Mouse (Mus musculus): ENCODE results near the gene Ppp1r15a. TPM values are rescaled to one million over a fixed set of nuclear protein-coding genes. Genes with fewer than 3 reads are reported as not detected.

Gene Ppp1r15a
- polyA plus RNA-seq (2015; fragmentation: Illumina TruSeq; extraction: RNeasy Lipid Tissue Mini Kit (QIAGEN cat#74804); ENCODE audit: insufficient read depth, low read depth, low replicate concordance), result 14.2 TPM

GRCm38 (mm10) chr7:45525809-45526473 lies at the start of gene Ppp1r15a, which contains the start of gene Plekha4:
Gene Ppp1r15a (minus strand): TSS chr7:45526268.
Gene Plekha4 (plus strand): TSS chr7:45526330.

GRCm38 (mm10) chr7:45570103-45570741 lies 44.2 kb upstream of the Ppp1r15a start, which contains the start of gene Bcat2:
Gene Bcat2 (plus strand): TSS chr7:45570153.

GRCm38 (mm10) chr7:45554744-45555143 lies 28.7 kb upstream of the Ppp1r15a start, which contains the start of gene Hsd17b14:
Gene Hsd17b14 (plus strand): TSS chr7:45554893.

GRCm38 (mm10) chr7:45509912-45510787 lies 15.9 kb downstream of the Ppp1r15a start, which contains the start of gene Nucb1:
Gene Nucb1 (minus strand): TSS chr7:45510406.

GRCm38 (mm10) chr7:45488293-45489204 lies 37.5 kb downstream of the Ppp1r15a start, which contains the start of gene Dhdh:
Gene Dhdh (minus strand): TSS chr7:45488805.

GRCm38 (mm10) chr7:45486761-45487415 lies 39.2 kb downstream of the Ppp1r15a start, which contains the start of gene Gm45808:
Gene Gm45808 (minus strand): TSS chr7:45486811.

GRCm38 (mm10) chr7:45481374-45481927 lies 44.6 kb downstream of the Ppp1r15a start, which contains the start of gene Tulp2:
Gene Tulp2 (plus strand): TSS chr7:45481877.

Other genes starting within 250 kb of the Ppp1r15a start
- gene Slc6a21, start 248.8 kb downstream of the Ppp1r15a start, polyA plus RNA-seq (2015; fragmentation: Illumina TruSeq; extraction: RNeasy Lipid Tissue Mini Kit (QIAGEN cat#74804); ENCODE audit: insufficient read depth, low read depth, low replicate concordance), result not detected
- gene Trpm4, start 192.5 kb downstream of the Ppp1r15a start, polyA plus RNA-seq (2015; fragmentation: Illumina TruSeq; extraction: RNeasy Lipid Tissue Mini Kit (QIAGEN cat#74804); ENCODE audit: insufficient read depth, low read depth, low replicate concordance), result 15.2 TPM
- gene Hrc, start 191.0 kb downstream of the Ppp1r15a start, polyA plus RNA-seq (2015; fragmentation: Illumina TruSeq; extraction: RNeasy Lipid Tissue Mini Kit (QIAGEN cat#74804); ENCODE audit: insufficient read depth, low read depth, low replicate concordance), result 0.89 TPM
- 0.92 TPM for gene Ppfia3, start 159.2 kb downstream of the Ppp1r15a start, polyA plus RNA-seq (2015; fragmentation: Illumina TruSeq; extraction: RNeasy Lipid Tissue Mini Kit (QIAGEN cat#74804); ENCODE audit: insufficient read depth, low read depth, low replicate concordance)
- 4.4 TPM for gene Lin7b, start 155.7 kb downstream of the Ppp1r15a start, polyA plus RNA-seq (2015; fragmentation: Illumina TruSeq; extraction: RNeasy Lipid Tissue Mini Kit (QIAGEN cat#74804); ENCODE audit: insufficient read depth, low read depth, low replicate concordance)
- 230 TPM for gene Snrnp70, start 130.5 kb downstream of the Ppp1r15a start, polyA plus RNA-seq (2015; fragmentation: Illumina TruSeq; extraction: RNeasy Lipid Tissue Mini Kit (QIAGEN cat#74804); ENCODE audit: insufficient read depth, low read depth, low replicate concordance)
- gene Kcna7, start 120.6 kb downstream of the Ppp1r15a start, polyA plus RNA-seq (2015; fragmentation: Illumina TruSeq; extraction: RNeasy Lipid Tissue Mini Kit (QIAGEN cat#74804); ENCODE audit: insufficient read depth, low read depth, low replicate concordance), result not detected
- not detected for gene Ntf5, start 112.6 kb downstream of the Ppp1r15a start, polyA plus RNA-seq (2015; fragmentation: Illumina TruSeq; extraction: RNeasy Lipid Tissue Mini Kit (QIAGEN cat#74804); ENCODE audit: insufficient read depth, low read depth, low replicate concordance)
- gene Lhb, start 105.4 kb downstream of the Ppp1r15a start, polyA plus RNA-seq (2015; fragmentation: Illumina TruSeq; extraction: RNeasy Lipid Tissue Mini Kit (QIAGEN cat#74804); ENCODE audit: insufficient read depth, low read depth, low replicate concordance), result not detected
- gene Gys1, start 91.4 kb downstream of the Ppp1r15a start, polyA plus RNA-seq (2015; fragmentation: Illumina TruSeq; extraction: RNeasy Lipid Tissue Mini Kit (QIAGEN cat#74804); ENCODE audit: insufficient read depth, low read depth, low replicate concordance), result 3.9 TPM
- 11.0 TPM for gene Ruvbl2, start 88.2 kb downstream of the Ppp1r15a start, polyA plus RNA-seq (2015; fragmentation: Illumina TruSeq; extraction: RNeasy Lipid Tissue Mini Kit (QIAGEN cat#74804); ENCODE audit: insufficient read depth, low read depth, low replicate concordance)
- 893 TPM for gene Ftl1, start 66.4 kb downstream of the Ppp1r15a start, polyA plus RNA-seq (2015; fragmentation: Illumina TruSeq; extraction: RNeasy Lipid Tissue Mini Kit (QIAGEN cat#74804); ENCODE audit: insufficient read depth, low read depth, low replicate concordance)
- gene Bax, start 59.4 kb downstream of the Ppp1r15a start, polyA plus RNA-seq (2015; fragmentation: Illumina TruSeq; extraction: RNeasy Lipid Tissue Mini Kit (QIAGEN cat#74804); ENCODE audit: insufficient read depth, low read depth, low replicate concordance), result 42.0 TPM
- 1.5 TPM for gene Tulp2, start 44.4 kb downstream of the Ppp1r15a start, polyA plus RNA-seq (2015; fragmentation: Illumina TruSeq; extraction: RNeasy Lipid Tissue Mini Kit (QIAGEN cat#74804); ENCODE audit: insufficient read depth, low read depth, low replicate concordance)
- gene Gm45808, start 39.5 kb downstream of the Ppp1r15a start, polyA plus RNA-seq (2015; fragmentation: Illumina TruSeq; extraction: RNeasy Lipid Tissue Mini Kit (QIAGEN cat#74804); ENCODE audit: insufficient read depth, low read depth, low replicate concordance), result not detected
- 2.1 TPM for gene Dhdh, start 37.5 kb downstream of the Ppp1r15a start, polyA plus RNA-seq (2015; fragmentation: Illumina TruSeq; extraction: RNeasy Lipid Tissue Mini Kit (QIAGEN cat#74804); ENCODE audit: insufficient read depth, low read depth, low replicate concordance)
- 43.0 TPM for gene Nucb1, start 15.9 kb downstream of the Ppp1r15a start, polyA plus RNA-seq (2015; fragmentation: Illumina TruSeq; extraction: RNeasy Lipid Tissue Mini Kit (QIAGEN cat#74804); ENCODE audit: insufficient read depth, low read depth, low replicate concordance)
- gene Plekha4, start 62 bp upstream of the Ppp1r15a start, polyA plus RNA-seq (2015; fragmentation: Illumina TruSeq; extraction: RNeasy Lipid Tissue Mini Kit (QIAGEN cat#74804); ENCODE audit: insufficient read depth, low read depth, low replicate concordance), result 3.5 TPM
- gene Hsd17b14, start 28.6 kb upstream of the Ppp1r15a start, polyA plus RNA-seq (2015; fragmentation: Illumina TruSeq; extraction: RNeasy Lipid Tissue Mini Kit (QIAGEN cat#74804); ENCODE audit: insufficient read depth, low read depth, low replicate concordance), result not detected
- gene Bcat2, start 43.9 kb upstream of the Ppp1r15a start, polyA plus RNA-seq (2015; fragmentation: Illumina TruSeq; extraction: RNeasy Lipid Tissue Mini Kit (QIAGEN cat#74804); ENCODE audit: insufficient read depth, low read depth, low replicate concordance), result 127 TPM
- gene Fgf21, start 89.2 kb upstream of the Ppp1r15a start, polyA plus RNA-seq (2015; fragmentation: Illumina TruSeq; extraction: RNeasy Lipid Tissue Mini Kit (QIAGEN cat#74804); ENCODE audit: insufficient read depth, low read depth, low replicate concordance), result 41.8 TPM
- 4.9 TPM for gene Fut1, start 91.0 kb upstream of the Ppp1r15a start, polyA plus RNA-seq (2015; fragmentation: Illumina TruSeq; extraction: RNeasy Lipid Tissue Mini Kit (QIAGEN cat#74804); ENCODE audit: insufficient read depth, low read depth, low replicate concordance)
- gene Izumo1, start 95.5 kb upstream of the Ppp1r15a start, polyA plus RNA-seq (2015; fragmentation: Illumina TruSeq; extraction: RNeasy Lipid Tissue Mini Kit (QIAGEN cat#74804); ENCODE audit: insufficient read depth, low read depth, low replicate concordance), result 2.0 TPM
- gene Rasip1, start 101.2 kb upstream of the Ppp1r15a start, polyA plus RNA-seq (2015; fragmentation: Illumina TruSeq; extraction: RNeasy Lipid Tissue Mini Kit (QIAGEN cat#74804); ENCODE audit: insufficient read depth, low read depth, low replicate concordance), result 11.1 TPM
- 2.2 TPM for gene Mamstr, start 113.7 kb upstream of the Ppp1r15a start, polyA plus RNA-seq (2015; fragmentation: Illumina TruSeq; extraction: RNeasy Lipid Tissue Mini Kit (QIAGEN cat#74804); ENCODE audit: insufficient read depth, low read depth, low replicate concordance)
- not detected for gene Fut2, start 140.1 kb upstream of the Ppp1r15a start, polyA plus RNA-seq (2015; fragmentation: Illumina TruSeq; extraction: RNeasy Lipid Tissue Mini Kit (QIAGEN cat#74804); ENCODE audit: insufficient read depth, low read depth, low replicate concordance)
- not detected for gene Ntn5, start 157.8 kb upstream of the Ppp1r15a start, polyA plus RNA-seq (2015; fragmentation: Illumina TruSeq; extraction: RNeasy Lipid Tissue Mini Kit (QIAGEN cat#74804); ENCODE audit: insufficient read depth, low read depth, low replicate concordance)
- gene Sec1, start 168.1 kb upstream of the Ppp1r15a start, polyA plus RNA-seq (2015; fragmentation: Illumina TruSeq; extraction: RNeasy Lipid Tissue Mini Kit (QIAGEN cat#74804); ENCODE audit: insufficient read depth, low read depth, low replicate concordance), result not detected
- gene Car11, start 173.6 kb upstream of the Ppp1r15a start, polyA plus RNA-seq (2015; fragmentation: Illumina TruSeq; extraction: RNeasy Lipid Tissue Mini Kit (QIAGEN cat#74804); ENCODE audit: insufficient read depth, low read depth, low replicate concordance), result 2.1 TPM
- gene Dbp, start 178.8 kb upstream of the Ppp1r15a start, polyA plus RNA-seq (2015; fragmentation: Illumina TruSeq; extraction: RNeasy Lipid Tissue Mini Kit (QIAGEN cat#74804); ENCODE audit: insufficient read depth, low read depth, low replicate concordance), result 5.6 TPM
- gene Rpl18, start 189.2 kb upstream of the Ppp1r15a start, polyA plus RNA-seq (2015; fragmentation: Illumina TruSeq; extraction: RNeasy Lipid Tissue Mini Kit (QIAGEN cat#74804); ENCODE audit: insufficient read depth, low read depth, low replicate concordance), result 401 TPM
- gene Sphk2, start 191.7 kb upstream of the Ppp1r15a start, polyA plus RNA-seq (2015; fragmentation: Illumina TruSeq; extraction: RNeasy Lipid Tissue Mini Kit (QIAGEN cat#74804); ENCODE audit: insufficient read depth, low read depth, low replicate concordance), result 9.0 TPM
- gene Fam83e, start 194.9 kb upstream of the Ppp1r15a start, polyA plus RNA-seq (2015; fragmentation: Illumina TruSeq; extraction: RNeasy Lipid Tissue Mini Kit (QIAGEN cat#74804); ENCODE audit: insufficient read depth, low read depth, low replicate concordance), result not detected
- gene Spaca4, start 199.5 kb upstream of the Ppp1r15a start, polyA plus RNA-seq (2015; fragmentation: Illumina TruSeq; extraction: RNeasy Lipid Tissue Mini Kit (QIAGEN cat#74804); ENCODE audit: insufficient read depth, low read depth, low replicate concordance), result not detected

All from pancreas, adult 10 weeks (tissue).